Mouse (Mus musculus) cerebellum, adult 2 months (tissue): ENCODE data around the gene Sec61a1. TPM values are rescaled to one million over a fixed set of nuclear protein-coding genes. Genes with fewer than 3 reads are reported as not detected.
A peak's percentile ranks its signal among the peaks of the same experiment; 100 is the strongest.

Experiments
- DNase-seq, 2 experiments: peaks; one replicate each; pipeline ENCODE4 v3.0.0; 2021
- H3K27ac ChIP-seq: fragments of 200-500 bp; 2 replicates; pipeline ENCODE4 v1.5.1; 2012; ENCODE audit warnings: low read length, control low read depth, inconsistent platforms; ENCODE audit not compliant: insufficient read depth
- H3K27me3 ChIP-seq: fragments of 200-500 bp; 2 replicates; pipeline ENCODE4 v1.6.1; 2012; ENCODE audit warnings: inconsistent platforms, mild to moderate bottlenecking, low read length, moderate library complexity; ENCODE audit not compliant: control insufficient read depth, insufficient read depth
- H3K4me1 ChIP-seq: fragments of 200-500 bp; 2 replicates; pipeline ENCODE4 v1.6.1; 2011; ENCODE audit warnings: low read length; ENCODE audit not compliant: control insufficient read depth, insufficient read depth
- H3K4me3 ChIP-seq: fragments of 200-500 bp; replicated peaks from 2 replicates; pipeline ENCODE3; 2011; ENCODE audit warnings: mild to moderate bottlenecking, low read depth, low read length, control low read depth; ENCODE audit not compliant: insufficient read depth
- CTCF ChIP-seq: fragments of 200-500 bp; IDR thresholded peaks from 2 replicates; pipeline ENCODE4 v1.5.1; 2011; ENCODE audit warnings: low read depth, mild to moderate bottlenecking, control low read depth, low read length, moderate library complexity, borderline replicate concordance; ENCODE audit not compliant: insufficient read depth
- POLR2A ChIP-seq: fragments of 200-500 bp; IDR thresholded peaks from 2 replicates; pipeline ENCODE4 v1.6.1; 2011; ENCODE audit warnings: low read length, control low read depth, borderline replicate concordance; ENCODE audit not compliant: insufficient read depth
- WGBS: fragments of 180-500 bp; shearing (Covaris S2); methylation state at CpG from one replicate; pipeline ENCODE4 v1.1.7; 2018; 5-methylcytosine and 5-hydroxymethylcytosine counted together
- polyA plus RNA-seq: library from polyadenylated mRNA; depleted of rRNA; stranded (reverse); fragments of >200 nt; gene quantifications from 2 replicates; pipeline ENCODE4 v1.2.3, GENCODE M21; 2012; rRNA removed

Gene Sec61a1
- polyA plus RNA-seq, 1 experiment: 86.8 TPM

DNA sequence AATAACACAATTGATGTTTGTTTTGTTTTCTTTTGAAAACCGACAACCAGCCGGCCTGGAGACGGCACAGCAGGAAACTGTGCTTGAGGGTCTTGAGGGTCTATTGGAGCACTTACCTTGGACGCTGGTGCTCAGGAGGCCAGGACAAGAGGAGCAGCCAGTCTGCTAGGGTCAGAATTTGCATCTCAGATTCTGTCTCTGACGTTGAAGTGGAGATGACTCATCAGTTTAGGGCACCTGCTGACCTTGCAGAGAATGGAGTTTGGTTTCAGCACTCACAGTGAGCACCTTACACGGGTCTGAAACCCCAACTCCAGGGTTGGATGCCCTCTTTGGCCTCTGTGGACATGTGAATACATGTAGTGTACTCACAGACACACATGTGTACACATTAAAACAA lies 48.8 kb downstream of the Sec61a1 start:
- no peak overlapping the region for H3K4me3 ChIP-seq
- H3K27me3 ChIP-seq: no peaks in the 10 kb centered on the region
- TF ChIP-seq POLR2A: no peak
- no peak for TF ChIP-seq CTCF
- H3K4me1 ChIP-seq: peaks cover 2% of the 10 kb centered on the region; the same call in 1 of the 2 replicates
- no peak overlapping the region for H3K27ac ChIP-seq
- no peak for DNase-seq
- 67% methylated on average over 6 of the region's 6 CpGs for WGBS

DNA sequence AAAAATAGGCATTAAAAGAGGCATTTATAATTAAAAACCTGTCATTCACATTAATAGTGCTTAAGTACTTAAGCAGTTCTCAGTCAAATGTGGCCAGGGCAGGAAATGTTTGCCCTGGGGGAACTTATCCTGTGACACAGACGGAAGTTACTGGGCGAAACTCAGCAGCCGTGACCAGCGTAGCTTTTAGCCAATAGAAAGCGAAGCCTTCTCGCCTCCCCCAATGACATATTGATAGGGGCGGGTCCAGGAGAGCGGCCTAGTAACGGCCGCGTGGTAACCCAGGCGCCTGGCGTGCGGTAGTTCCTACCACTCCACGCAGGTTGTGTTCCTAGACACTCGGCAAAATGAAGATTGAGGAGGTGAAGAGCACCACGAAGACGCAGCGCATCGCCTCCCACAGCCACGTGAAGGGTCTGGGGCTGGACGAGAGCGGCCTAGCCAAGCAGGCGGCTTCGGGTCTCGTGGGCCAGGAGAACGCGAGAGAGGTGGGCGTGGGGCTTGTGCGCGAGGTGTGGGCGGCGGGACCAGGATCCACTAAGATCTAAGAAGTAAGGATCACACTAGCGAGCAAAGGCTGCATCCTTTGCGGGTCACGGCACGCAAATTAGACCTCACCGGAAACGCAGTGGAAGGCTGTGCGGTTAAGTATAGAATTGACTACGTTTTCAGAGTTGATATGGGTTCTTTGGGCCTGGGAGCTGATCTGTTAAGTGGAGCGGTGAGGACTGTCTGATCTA lies 53.4 kb downstream of the Sec61a1 start, which contains the start of gene Ruvbl1:
TSS of gene Ruvbl1 (plus strand) at position 229 of the 740 bp plus-strand sequence.
- Histone ChIP-seq H3K27ac (no peak within 1 kb of the TSS), H3K27me3 (no peaks in the 10 kb centered on the region), H3K4me3 (peak within 1 kb of the TSS; percentile 96), H3K4me1 (peaks cover 2% of the 10 kb centered on the region; the same call in 1 of the 2 replicates)
- under 1% methylated on average over 42 of the region's 42 CpGs for WGBS
- peak; percentile 90 to 94 for DNase-seq
- TF ChIP-seq CTCF (no peak), POLR2A (peak; percentile 37; the same call in 1 of the 2 replicates)

DNA sequence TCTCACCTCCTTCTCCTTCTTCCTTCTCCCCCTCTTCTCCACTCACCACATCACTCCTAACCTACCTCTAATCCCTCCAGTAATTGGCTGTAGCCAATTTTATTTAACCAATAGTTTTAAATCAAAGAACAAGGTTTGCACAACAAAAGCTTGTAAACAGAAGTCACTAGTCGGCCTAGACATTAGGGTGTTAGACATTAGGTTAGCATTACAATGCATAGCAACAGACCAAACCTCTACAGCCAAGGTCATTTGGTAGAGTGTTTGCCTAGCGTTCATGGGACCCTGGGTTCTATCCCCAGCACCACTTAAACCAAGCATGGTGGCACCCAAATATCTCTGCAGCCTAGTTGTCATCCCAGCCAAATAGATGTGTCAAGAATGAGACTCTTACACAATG lies 64.2 kb downstream of the Sec61a1 start:
- Histone ChIP-seq H3K27me3 (no peaks in the 10 kb centered on the region), H3K4me1 (no peaks in the 10 kb centered on the region), H3K4me3 (no peak overlapping the region), H3K27ac (no peak overlapping the region)
- WGBS: 73% methylated on average over 2 of the region's 2 CpGs
- no peak for DNase-seq
- no peak for TF ChIP-seq CTCF

Other genes starting within 250 kb of the Sec61a1 start
- gene Eefsec, start 72.4 kb downstream of the Sec61a1 start, polyA plus RNA-seq: 17.0 and 17.3 TPM in 2 replicates
- gene Ruvbl1, start 53.5 kb downstream of the Sec61a1 start, polyA plus RNA-seq: 49.2 and 49.9 TPM in 2 replicates
- 0.13 and 0.25 TPM in 2 replicates for gene Kbtbd12, start 119.0 kb upstream of the Sec61a1 start, polyA plus RNA-seq
- gene Mgll, start 205.5 kb upstream of the Sec61a1 start, polyA plus RNA-seq: 63.4 and 69.2 TPM in 2 replicates